Mouse (Mus musculus) small intestine, adult 2 months (tissue): ENCODE results near the gene Smtnl1. TPM values are rescaled to one million over a fixed set of nuclear protein-coding genes. Genes with fewer than 3 reads are reported as not detected.
A peak's percentile ranks its signal among the peaks of the same experiment; 100 is the strongest.

Experiments
- H3K27ac ChIP-seq: fragments of 200-500 bp; 2 replicates; pipeline ENCODE4 v1.5.1; 2012; ENCODE audit warnings: low read depth, low read length, control low read depth, inconsistent platforms; ENCODE audit not compliant: insufficient read depth
- H3K27me3 ChIP-seq: fragments of 200-500 bp; 2 replicates; pipeline ENCODE4 v1.6.1; 2012; ENCODE audit warnings: mild to moderate bottlenecking, moderate library complexity, low read length, inconsistent platforms; ENCODE audit not compliant: control insufficient read depth, insufficient read depth
- H3K36me3 ChIP-seq: fragments of 200-500 bp; 2 replicates; pipeline ENCODE4 v1.6.1; 2012; ENCODE audit warnings: mild to moderate bottlenecking, low read length, control low read depth, inconsistent platforms; ENCODE audit not compliant: control insufficient read depth, insufficient read depth
- H3K4me1 ChIP-seq: fragments of 200-500 bp; 2 replicates; pipeline ENCODE4 v1.6.1; 2012; ENCODE audit warnings: low read length, inconsistent platforms, mixed read lengths; ENCODE audit not compliant: control insufficient read depth, insufficient read depth, insufficient read length
- H3K4me3 ChIP-seq: fragments of 200-500 bp; 2 replicates; pipeline ENCODE4 v1.5.1; 2012; ENCODE audit warnings: low read depth, mild to moderate bottlenecking, control low read depth, inconsistent platforms, low read length, moderate library complexity
- CTCF ChIP-seq: fragments of 200-500 bp; IDR thresholded peaks from 2 replicates; pipeline ENCODE4 v1.5.1; 2012; ENCODE audit warnings: low read depth, mild to moderate bottlenecking, control low read depth, inconsistent platforms, low read length, moderate library complexity, mixed read lengths; ENCODE audit not compliant: insufficient replicate concordance, insufficient read length; ENCODE audit errors: extremely low read depth
- POLR2A ChIP-seq: fragments of 200-500 bp; IDR thresholded peaks from 2 replicates; pipeline ENCODE4 v1.6.1; 2012; ENCODE audit warnings: low read depth, mild to moderate bottlenecking, control low read depth, inconsistent platforms, low read length, moderate library complexity
- WGBS: fragments of 180-500 bp; shearing (Covaris S2); methylation state at CpG from one replicate; pipeline ENCODE4 v1.1.7; 2018; 5-methylcytosine and 5-hydroxymethylcytosine counted together
- polyA plus RNA-seq: library from polyadenylated mRNA; depleted of rRNA; stranded (reverse); fragments of >200 nt; gene quantifications from 2 replicates; pipeline ENCODE4 v1.2.3, GENCODE M21; 2012

Smtnl1 gene
- polyA plus RNA-seq, 1 experiment = 0.06 TPM

- Histone ChIP-seq H3K27ac (peak within 1 kb of the TSS; percentile 75), H3K36me3 (no peaks in the 10 kb centered on the region), H3K4me1 (no peaks in the 10 kb centered on the region), H3K27me3 (no peaks in the 10 kb centered on the region; the same call in 1 of the 2 replicates), H3K4me3 (peak within 1 kb of the TSS; percentile 37)
- TF ChIP-seq POLR2A (no peak), CTCF (no peak)
- 75% methylated on average over 9 of the region's 9 CpGs for WGBS
These were observed 47.2 kb downstream of the Smtnl1 start, which contains the start of gene Serping1 for GRCm38 (mm10) chr2:84775241-84775640. TSS of gene Serping1 (minus strand) at chr2:84775444.

GRCm38 (mm10) chr2:84774751-84775150, 47.7 kb downstream of the Smtnl1 start:
- Histone ChIP-seq H3K27me3 (no peaks in the 10 kb centered on the region; the same call in 1 of the 2 replicates), H3K36me3 (no peaks in the 10 kb centered on the region), H3K27ac (peak overlapping the region; percentile 27; the same call in 1 of the 2 replicates), H3K4me3 (peak overlapping the region; percentile 37), H3K4me1 (no peaks in the 10 kb centered on the region)
- TF ChIP-seq CTCF = no peak
- TF ChIP-seq POLR2A = peak; percentile 40; the same call in 1 of the 2 replicates
- 17% methylated on average over 15 of the region's 15 CpGs for WGBS

GRCm38 (mm10) chr2:84773195-84773594, 49.3 kb downstream of the Smtnl1 start:
- H3K4me1 ChIP-seq = no peaks in the 10 kb centered on the region
- no peak overlapping the region for H3K27ac ChIP-seq
- no peaks in the 10 kb centered on the region; the same call in 1 of the 2 replicates for H3K27me3 ChIP-seq
- no peak for TF ChIP-seq POLR2A
- no peak for TF ChIP-seq CTCF
- no peaks in the 10 kb centered on the region for H3K36me3 ChIP-seq
- 73% methylated on average over 5 of the region's 5 CpGs for WGBS
- peak overlapping the region; percentile 13 for H3K4me3 ChIP-seq

GRCm38 (mm10) chr2:84772454-84772853, 50.0 kb downstream of the Smtnl1 start:
- H3K27me3 ChIP-seq = no peaks in the 10 kb centered on the region; the same call in 1 of the 2 replicates
- 70% methylated on average over 4 of the region's 4 CpGs for WGBS
- no peak overlapping the region for H3K27ac ChIP-seq
- TF ChIP-seq CTCF = no peak
- TF ChIP-seq POLR2A = no peak
- H3K4me3 ChIP-seq = no peak overlapping the region
- H3K4me1 ChIP-seq = no peaks in the 10 kb centered on the region
- no peaks in the 10 kb centered on the region for H3K36me3 ChIP-seq

- no peak for TF ChIP-seq POLR2A
- no peak for TF ChIP-seq CTCF
- 64% methylated on average over 6 of the region's 6 CpGs for WGBS
- Histone ChIP-seq H3K36me3 (no peaks in the 10 kb centered on the region), H3K4me3 (no peak overlapping the region), H3K27me3 (no peaks in the 10 kb centered on the region; the same call in 1 of the 2 replicates), H3K27ac (no peak overlapping the region), H3K4me1 (no peaks in the 10 kb centered on the region)
These were observed 52.0 kb downstream of the Smtnl1 start for GRCm38 (mm10) chr2:84770501-84770900.

GRCm38 (mm10) chr2:84762818-84763217, 59.6 kb downstream of the Smtnl1 start:
- no peak for TF ChIP-seq POLR2A
- no peak for TF ChIP-seq CTCF
- Histone ChIP-seq H3K4me1 (peaks cover 4% of the 10 kb centered on the region; the same call in 1 of the 2 replicates), H3K36me3 (no peaks in the 10 kb centered on the region), H3K27ac (0 out of 2 replicates have a peak overlapping the region, but pooled peaks have one; percentile 53), H3K27me3 (no peaks in the 10 kb centered on the region), H3K4me3 (no peak overlapping the region)
- 46% methylated on average over 1 of the region's 1 CpGs for WGBS

GRCm38 (mm10) chr2:84762295-84762694, 60.2 kb downstream of the Smtnl1 start:
- no peaks in the 10 kb centered on the region for H3K27me3 ChIP-seq
- H3K36me3 ChIP-seq = no peaks in the 10 kb centered on the region
- H3K4me3 ChIP-seq = no peak overlapping the region
- peak overlapping the region; percentile 53; the same call in 1 of the 2 replicates for H3K27ac ChIP-seq
- WGBS = 45% methylated on average over 4 of the region's 4 CpGs
- TF ChIP-seq CTCF (no peak), POLR2A (no peak)
- H3K4me1 ChIP-seq = peaks cover 6% of the 10 kb centered on the region; the same call in 1 of the 2 replicates
